Mouse (Mus musculus) ES-E14 (cell line): Measurements from ENCODE around the gene Tsc22d4. TPM values are rescaled to one million over a fixed set of nuclear protein-coding genes. Genes with fewer than 3 reads are reported as not detected.
A peak's percentile ranks its signal among the peaks of the same experiment; 100 is the strongest.

ENCODE experiments used
- DNase-seq: peaks from one replicate; pipeline ENCODE4 v3.0.0-alpha.2; 2013; ENCODE audit warnings: low read depth, low spot score
- H3K27ac ChIP-seq: 2 replicates; pipeline ENCODE4 v1.5.1; 2012; ENCODE audit warnings: low read depth, mild to moderate bottlenecking, low read length, moderate library complexity, mixed read lengths; ENCODE audit not compliant: poor library complexity, insufficient read depth, severe bottlenecking
- H3K36me3 ChIP-seq: 2 replicates; pipeline ENCODE4 v1.6.1; 2012; ENCODE audit warnings: mild to moderate bottlenecking, low read length, moderate library complexity, mixed read lengths; ENCODE audit not compliant: control insufficient read depth, poor library complexity, insufficient read depth, severe bottlenecking
- H3K4me1 ChIP-seq, 2 experiments: fragments of 150-350 bp in 1 of 2; sonication (generic) in 1 of 2; 2 replicates each; pipeline ENCODE4 v1.6.1; 2012; ENCODE audit warnings: low read length in 2 of 2, mild to moderate bottlenecking in 1 of 2, mixed read lengths in 1 of 2; ENCODE audit not compliant: control insufficient read depth in 2 of 2, insufficient read depth in 2 of 2, poor library complexity in 1 of 2
- H3K4me3 ChIP-seq, 2 experiments: fragments of 150-350 bp in 1 of 2; sonication (generic) in 1 of 2; 2 replicates each; pipeline ENCODE4 v1.5.1; 2012; ENCODE audit warnings: low read length in 2 of 2, low read depth in 1 of 2, mild to moderate bottlenecking in 1 of 2, mixed read lengths in 1 of 2; ENCODE audit not compliant: insufficient read depth in 1 of 2, poor library complexity in 1 of 2, severe bottlenecking in 1 of 2
- H3K9ac ChIP-seq: 2 replicates; pipeline ENCODE4 v1.6.1; 2012; ENCODE audit warnings: low read depth, mild to moderate bottlenecking, low read length, mixed read lengths; ENCODE audit not compliant: poor library complexity, insufficient read depth, severe bottlenecking
- H3K9me3 ChIP-seq: fragments of 150-350 bp; sonication (generic); 2 replicates; pipeline ENCODE4 v1.6.1; 2012; ENCODE audit warnings: low read depth, mild to moderate bottlenecking, low read length; ENCODE audit not compliant: control insufficient read depth, insufficient read depth
- CHD2 ChIP-seq: IDR thresholded peaks from 2 replicates; pipeline ENCODE4 v1.6.1; 2014; ENCODE audit warnings: mild to moderate bottlenecking, low read depth, low read length, inconsistent platforms
- HCFC1 ChIP-seq: IDR thresholded peaks from 2 replicates; pipeline ENCODE4 v1.6.1; 2012; ENCODE audit warnings: low read length, inconsistent platforms, borderline replicate concordance; ENCODE audit not compliant: insufficient read depth
- MAFK ChIP-seq: IDR thresholded peaks from 2 replicates; pipeline ENCODE4 v1.6.1; 2014; ENCODE audit warnings: mild to moderate bottlenecking, low read depth, low read length, inconsistent platforms; ENCODE audit not compliant: insufficient read depth
- ZC3H11A ChIP-seq: IDR thresholded peaks from 2 replicates; pipeline ENCODE4 v1.6.1; 2012; ENCODE audit warnings: low read depth, mild to moderate bottlenecking, inconsistent platforms, low read length, borderline replicate concordance
- ZNF384 ChIP-seq: IDR thresholded peaks from 2 replicates; pipeline ENCODE4 v1.6.1; 2012; ENCODE audit warnings: low read depth, low read length, inconsistent platforms
- in situ Hi-C, 2 experiments: fragments of 600-800 bp; cut with MboI; formaldehyde crosslinking; loops; one replicate each; pipeline ENCODE4 v1.15.1; 2025; ENCODE audit warnings: low sequenced_read_pairs in 2 of 2, inconsistent platforms in 1 of 2; ENCODE audit not compliant: unreplicated experiment in 2 of 2
- total RNA-seq: library from RNA; depleted of rRNA; stranded (reverse); fragments of 300-350 nt; gene quantifications from 2 replicates; pipeline ENCODE4 v1.2.3, GENCODE M21; 2012

Tsc22d4 gene
- total RNA-seq, 1 experiment: 21.6 TPM

DNA sequence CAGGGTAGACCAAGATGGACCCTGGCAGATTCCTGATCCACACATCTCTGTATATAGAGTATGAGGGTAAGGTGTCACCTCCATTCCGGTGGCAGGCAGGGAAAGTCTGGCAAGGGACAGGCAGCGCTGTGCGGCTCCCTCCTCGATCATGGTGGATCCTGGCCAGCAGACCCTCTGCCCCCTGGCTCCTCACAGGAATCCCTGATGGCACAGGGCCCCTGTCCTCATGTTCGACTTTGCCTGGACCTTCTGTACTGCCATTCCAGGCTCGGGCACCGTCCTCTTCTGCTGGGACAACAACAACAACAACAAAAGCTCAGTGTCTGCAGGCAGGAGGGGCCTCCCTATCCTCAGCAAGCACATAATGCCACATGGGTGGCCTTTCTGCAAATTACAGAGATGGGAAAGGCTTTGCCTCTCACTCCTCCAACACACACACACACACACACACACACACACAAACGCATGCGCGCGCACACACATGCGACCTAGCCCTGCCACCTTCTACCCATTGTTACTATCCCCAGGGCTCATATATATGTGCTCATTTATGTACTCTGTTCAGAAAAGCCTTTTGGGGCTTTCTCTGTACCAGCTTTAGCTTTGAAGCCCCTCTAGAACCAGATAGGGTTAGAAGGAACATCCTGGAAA, 11.8 kb upstream of the Tsc22d4 start:
- DNase-seq: no peak
- peaks cover 2 to 28% of the 10 kb centered on the region in 2 experiments; a peak in 2 of 4 replicates for H3K4me1 ChIP-seq
- no peaks in the 10 kb centered on the region for H3K9me3 ChIP-seq
- no peak overlapping the region for H3K9ac ChIP-seq
- no peak overlapping the region for H3K4me3 ChIP-seq
- in situ Hi-C loops: no loop called here
- no peak for TF ChIP-seq ZNF384
- no peak overlapping the region for H3K27ac ChIP-seq
- H3K36me3 ChIP-seq: peaks cover 9% of the 10 kb centered on the region; the same call in 1 of the 2 replicates

DNA sequence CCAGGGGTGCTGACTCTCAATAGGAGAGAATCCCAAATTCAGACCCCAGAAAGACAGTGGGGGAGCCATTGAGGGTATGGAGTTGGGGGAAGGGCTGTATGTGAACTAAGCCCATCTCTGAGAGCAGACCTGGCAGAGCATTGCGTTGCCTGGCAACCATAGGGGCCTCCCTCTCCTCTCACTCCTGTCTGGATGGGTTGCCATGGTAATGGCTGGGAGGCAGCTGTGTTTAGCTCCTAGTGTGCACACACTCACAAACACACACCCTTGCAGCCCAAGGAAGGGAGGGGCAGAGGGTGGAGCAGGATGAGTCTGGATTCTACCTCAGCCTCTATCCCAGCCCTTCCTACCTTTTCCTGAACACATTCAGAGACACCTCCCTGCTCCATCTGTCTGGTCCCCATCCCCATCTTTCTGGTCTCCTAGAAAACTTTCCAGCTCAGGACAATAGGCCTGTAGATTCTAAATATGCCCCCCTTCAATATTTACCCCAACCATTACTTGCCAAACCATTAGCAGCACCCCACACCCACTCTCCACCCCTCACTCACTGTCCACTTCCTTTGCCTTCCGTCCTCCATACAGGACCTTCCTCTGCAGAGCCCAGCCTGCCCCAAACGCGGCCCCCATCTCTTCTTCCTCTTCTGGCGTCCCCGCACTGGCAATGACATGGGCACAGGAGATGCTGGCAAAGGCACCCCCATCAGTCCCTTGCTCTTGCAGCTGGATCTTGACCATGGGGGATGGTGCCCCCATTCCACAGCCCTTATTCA, 11.1 kb upstream of the Tsc22d4 start:
- DNase-seq: peak; percentile 43
- in situ Hi-C loops: no loop called here
- Histone ChIP-seq H3K4me1 (peaks cover 2 to 30% of the 10 kb centered on the region in 2 experiments; a peak in 2 of 4 replicates), H3K9ac (no peak overlapping the region), H3K27ac (no peak overlapping the region), H3K36me3 (peaks cover 9% of the 10 kb centered on the region; the same call in 1 of the 2 replicates), H3K9me3 (no peaks in the 10 kb centered on the region), H3K4me3 (no peak overlapping the region)
- TF ChIP-seq ZC3H11A (no peak), ZNF384 (no peak), CHD2 (no peak), MAFK (no peak), HCFC1 (no peak)

DNA sequence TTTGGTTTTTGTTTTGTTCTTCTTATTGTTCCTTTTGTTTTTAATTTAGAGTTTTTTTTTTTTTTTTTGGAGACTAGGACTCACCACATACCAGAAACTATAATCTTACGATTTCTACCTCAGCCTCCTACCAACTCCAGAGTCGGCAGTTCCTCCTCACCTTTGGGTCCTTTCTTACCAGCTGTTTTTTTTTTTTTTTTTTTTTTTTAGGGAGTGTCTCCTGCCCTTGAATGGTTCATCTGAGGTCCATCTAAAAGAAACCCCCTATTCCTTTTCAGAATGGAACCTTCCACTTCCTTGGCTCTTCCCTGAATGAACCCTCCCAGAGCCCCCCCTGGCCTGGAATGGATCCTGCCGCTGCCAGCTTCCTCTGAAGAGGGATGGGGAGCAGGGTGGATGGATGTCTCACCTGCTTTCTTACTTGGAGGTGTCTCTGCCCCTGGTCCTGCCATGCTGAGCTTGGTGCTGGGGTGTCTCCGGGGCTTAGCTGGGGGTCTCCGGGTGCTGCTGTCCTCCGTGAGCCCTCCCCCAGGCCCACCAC, 8.1 kb upstream of the Tsc22d4 start:
- Histone ChIP-seq H3K4me1 (peaks cover 2 to 34% of the 10 kb centered on the region in 2 experiments; a peak in 3 of 4 replicates), H3K9ac (no peak overlapping the region), H3K9me3 (no peaks in the 10 kb centered on the region), H3K4me3 (no peak overlapping the region), H3K27ac (no peak overlapping the region), H3K36me3 (peaks cover 9% of the 10 kb centered on the region; the same call in 1 of the 2 replicates)
- in situ Hi-C loops: no loop called here
- TF ChIP-seq ZC3H11A: no peak
- no peak for TF ChIP-seq CHD2
- no peak for TF ChIP-seq HCFC1
- peak; percentile 85 for TF ChIP-seq ZNF384
- DNase-seq: no peak

DNA sequence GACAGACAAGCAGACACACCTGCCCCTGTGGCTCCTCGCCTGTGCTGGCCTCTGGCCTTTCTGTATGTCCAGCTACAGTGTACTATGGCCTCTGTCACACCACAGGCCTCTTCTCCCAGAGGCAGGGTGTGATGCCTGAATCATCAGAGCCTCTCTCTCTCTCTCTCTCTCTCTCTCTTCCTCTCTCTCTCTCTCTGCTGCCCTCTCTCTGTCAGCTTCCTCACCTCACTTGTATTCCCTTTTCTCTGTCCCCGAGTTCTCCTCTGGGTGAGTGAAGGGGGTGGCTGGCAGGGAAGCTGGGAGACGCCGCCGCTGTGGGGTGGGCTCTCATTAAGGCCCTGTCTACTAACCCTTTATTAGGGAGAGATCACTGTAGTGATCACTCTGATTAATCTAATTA, 7.0 kb upstream of the Tsc22d4 start:
- TF ChIP-seq MAFK (no peak), ZNF384 (no peak), CHD2 (no peak), HCFC1 (no peak), ZC3H11A (no peak)
- Histone ChIP-seq H3K27ac (no peak overlapping the region), H3K4me3 (no peak overlapping the region), H3K9me3 (no peaks in the 10 kb centered on the region), H3K9ac (no peak overlapping the region), H3K36me3 (peaks cover 9% of the 10 kb centered on the region; the same call in 1 of the 2 replicates), H3K4me1 (peaks cover 2 to 36% of the 10 kb centered on the region in 2 experiments; a peak in 3 of 4 replicates)
- DNase-seq: no peak
- in situ Hi-C loops: no loop called here
